Mouse (Mus musculus): ENCODE results near the gene Taf4.

GRCm38 (mm10) chr2:179984830-179985229 is 8.4 kb upstream of the Taf4 start:
- no peak for TF ChIP-seq CTCF (IDR thresholded peaks at IDR 0.05; ENCODE audit: control insufficient read depth, insufficient read depth, insufficient read length)
- no peak for TF ChIP-seq CEBPB (IDR thresholded peaks at IDR 0.05; ENCODE audit: low read depth)
- no peak for TF ChIP-seq MAX (IDR thresholded peaks at IDR 0.05)
- no peak for TF ChIP-seq USF1 (IDR thresholded peaks at IDR 0.05; ENCODE audit: low read depth)
- TF ChIP-seq MYOD1 (IDR thresholded peaks at IDR 0.05; ENCODE audit: control insufficient read depth, insufficient read length, low read depth), result peak; percentile 85
